Mouse (Mus musculus) lung, embryonic 14.5 days (tissue): ENCODE measurements around the gene Rabgap1l. TPM values are rescaled to one million over a fixed set of nuclear protein-coding genes. Genes with fewer than 3 reads are reported as not detected.

ENCODE experiments used
- ATAC-seq: fragments of 200-750 bp; cut with Nextera tagmentation; 2 replicates; pipeline ENCODE4 v1.8.0; 2017; ENCODE audit warnings: mild to moderate bottlenecking, moderate TSS enrichment, moderate library complexity; ENCODE audit not compliant: insufficient read depth
- DNase-seq: peaks from one replicate; pipeline ENCODE4 v3.0.0-alpha.2; 2015
- H3K27ac ChIP-seq: fragments of 300-500 bp; sonication (generic); 2 replicates; pipeline ENCODE4 v1.5.1; 2014; ENCODE audit warnings: low read depth, mild to moderate bottlenecking, moderate library complexity
- H3K27me3 ChIP-seq: fragments of 300-500 bp; sonication (generic); 2 replicates; pipeline ENCODE4 v1.6.1; 2014; ENCODE audit warnings: low read length, control low read depth; ENCODE audit not compliant: insufficient read depth
- H3K36me3 ChIP-seq: fragments of 300-500 bp; sonication (generic); 2 replicates; pipeline ENCODE4 v1.6.1; 2014; ENCODE audit warnings: control low read depth; ENCODE audit not compliant: insufficient read depth
- H3K4me1 ChIP-seq: fragments of 300-500 bp; sonication (generic); 2 replicates; pipeline ENCODE4 v1.6.1; 2014; ENCODE audit warnings: antibody characterized with exemption, control low read depth; ENCODE audit not compliant: insufficient read depth
- H3K4me2 ChIP-seq: fragments of 300-500 bp; sonication (generic); 2 replicates; pipeline ENCODE4 v1.6.1; 2014; ENCODE audit warnings: mild to moderate bottlenecking
- H3K4me3 ChIP-seq: fragments of 300-500 bp; sonication (generic); 2 replicates; pipeline ENCODE4 v1.5.1; 2014; ENCODE audit warnings: low read depth, low read length
- H3K9ac ChIP-seq: fragments of 300-500 bp; sonication (generic); 2 replicates; pipeline ENCODE4 v1.6.1; 2014
- H3K9me3 ChIP-seq: fragments of 300-500 bp; sonication (generic); 2 replicates; pipeline ENCODE4 v1.6.1; 2016; ENCODE audit warnings: low read depth, low read length, control low read depth
- CTCF ChIP-seq: IDR thresholded peaks from 2 replicates; pipeline ENCODE4 v1.5.1; 2016; ENCODE audit warnings: antibody characterized with exemption, low read depth
- WGBS: fragments of 180-500 bp; shearing (Covaris S2); extraction: QIAGEN DNeasy Blood & Tissue Kit; methylation state at CpG from one replicate; pipeline ENCODE4 v1.1.7; 2014; 5-methylcytosine and 5-hydroxymethylcytosine counted together
- polyA plus RNA-seq: library from polyadenylated mRNA; unstranded; fragments of >200 nt; fragmentation: Nextera tagmentation; extraction: Ambion mirVana; gene quantifications from 2 replicates; pipeline ENCODE4 v1.2.1, GENCODE M21; 2014

Rabgap1l gene
- polyA plus RNA-seq, 1 experiment from 2014 or later = 19.3 TPM

GRCm38 (mm10) chr1:160596252-160596947 is 196.6 kb downstream of the Rabgap1l start:
- Histone ChIP-seq H3K4me2 (no peak overlapping the region), H3K36me3 (no peaks in the 10 kb centered on the region), H3K9me3 (no peaks in the 10 kb centered on the region), H3K4me3 (no peak overlapping the region), H3K9ac (no peak overlapping the region), H3K27ac (no peak overlapping the region), H3K4me1 (no peaks in the 10 kb centered on the region), H3K27me3 (no peaks in the 10 kb centered on the region)
- ATAC-seq = no peak
- TF ChIP-seq CTCF = no peak
- DNase-seq = no peak

- DNase-seq (no peak), ATAC-seq (no peak)
- no peaks in the 10 kb centered on the region for H3K4me1 ChIP-seq
- no peaks in the 10 kb centered on the region for H3K9me3 ChIP-seq
- no peaks in the 10 kb centered on the region for H3K36me3 ChIP-seq
- no peak overlapping the region for H3K4me3 ChIP-seq
- H3K27ac ChIP-seq = no peak overlapping the region
- no peak overlapping the region for H3K4me2 ChIP-seq
- H3K9ac ChIP-seq = no peak overlapping the region
- H3K27me3 ChIP-seq = no peaks in the 10 kb centered on the region
- 88% methylated on average over 1 of the region's 1 CpGs for WGBS
- no peak for TF ChIP-seq CTCF
These were observed 198.4 kb downstream of the Rabgap1l start for GRCm38 (mm10) chr1:160594576-160594975.

- Histone ChIP-seq H3K9ac (no peak overlapping the region), H3K4me1 (no peaks in the 10 kb centered on the region), H3K36me3 (no peaks in the 10 kb centered on the region), H3K27me3 (no peaks in the 10 kb centered on the region), H3K27ac (no peak overlapping the region), H3K4me3 (no peak overlapping the region), H3K4me2 (no peak overlapping the region), H3K9me3 (no peaks in the 10 kb centered on the region)
- TF ChIP-seq CTCF = no peak
- ATAC-seq (no peak), DNase-seq (no peak)
- WGBS = 81% methylated on average over 4 of the region's 4 CpGs
These were observed 198.9 kb downstream of the Rabgap1l start for GRCm38 (mm10) chr1:160594066-160594465.

- no peaks in the 10 kb centered on the region for H3K9me3 ChIP-seq
- H3K4me2 ChIP-seq = no peak overlapping the region
- no peaks in the 10 kb centered on the region for H3K36me3 ChIP-seq
- no peaks in the 10 kb centered on the region for H3K4me1 ChIP-seq
- TF ChIP-seq CTCF = no peak
- WGBS = 69% methylated on average over 4 of the region's 4 CpGs
- no peak overlapping the region for H3K27ac ChIP-seq
- DNase-seq (no peak), ATAC-seq (no peak)
- no peak overlapping the region for H3K9ac ChIP-seq
- H3K27me3 ChIP-seq = no peaks in the 10 kb centered on the region
- no peak overlapping the region for H3K4me3 ChIP-seq
These were observed 204.0 kb downstream of the Rabgap1l start for GRCm38 (mm10) chr1:160588911-160589590.

GRCm38 (mm10) chr1:160579309-160580233 is 213.4 kb downstream of the Rabgap1l start:
- no peaks in the 10 kb centered on the region for H3K4me1 ChIP-seq
- no peaks in the 10 kb centered on the region for H3K36me3 ChIP-seq
- WGBS = 61% methylated on average over 12 of the region's 12 CpGs
- no peak for TF ChIP-seq CTCF
- no peaks in the 10 kb centered on the region for H3K9me3 ChIP-seq
- H3K4me2 ChIP-seq = no peak overlapping the region
- no peak overlapping the region for H3K27ac ChIP-seq
- H3K27me3 ChIP-seq = no peaks in the 10 kb centered on the region
- no peak overlapping the region for H3K4me3 ChIP-seq
- no peak for ATAC-seq
- DNase-seq = no peak
- no peak overlapping the region for H3K9ac ChIP-seq

- no peaks in the 10 kb centered on the region for H3K4me1 ChIP-seq
- H3K9ac ChIP-seq = no peak overlapping the region
- no peak for DNase-seq
- WGBS = 81% methylated on average over 4 of the region's 4 CpGs
- no peak overlapping the region for H3K4me2 ChIP-seq
- H3K27ac ChIP-seq = no peak overlapping the region
- no peak overlapping the region for H3K4me3 ChIP-seq
- H3K36me3 ChIP-seq = no peaks in the 10 kb centered on the region
- no peaks in the 10 kb centered on the region for H3K9me3 ChIP-seq
- H3K27me3 ChIP-seq = no peaks in the 10 kb centered on the region
- ATAC-seq = no peak
- TF ChIP-seq CTCF = no peak
These were observed 216.9 kb downstream of the Rabgap1l start for GRCm38 (mm10) chr1:160576124-160576523.

- H3K27me3 ChIP-seq = no peaks in the 10 kb centered on the region
- DNase-seq = no peak
- no peak for TF ChIP-seq CTCF
- H3K4me1 ChIP-seq = no peaks in the 10 kb centered on the region
- no peak overlapping the region for H3K4me3 ChIP-seq
- H3K36me3 ChIP-seq = no peaks in the 10 kb centered on the region
- H3K4me2 ChIP-seq = no peak overlapping the region
- no peak for ATAC-seq
- H3K9me3 ChIP-seq = no peaks in the 10 kb centered on the region
- no peak overlapping the region for H3K27ac ChIP-seq
- 69% methylated on average over 4 of the region's 4 CpGs for WGBS
- H3K9ac ChIP-seq = no peak overlapping the region
These were observed 219.0 kb downstream of the Rabgap1l start for GRCm38 (mm10) chr1:160574039-160574438.
